Mouse (Mus musculus) limb, embryonic 10.5 days (tissue): Measurements from ENCODE around the gene B130006D01Rik. TPM values are rescaled to one million over a fixed set of nuclear protein-coding genes. Genes with fewer than 3 reads are reported as not detected.
A peak's percentile ranks its signal among the peaks of the same experiment; 100 is the strongest.

ENCODE experiments used
- DNase-seq: peaks from one replicate; pipeline ENCODE4 v3.0.0-alpha.2; 2017; ENCODE audit warnings: low spot score
- H3K27ac ChIP-seq: fragments of 300-500 bp; sonication (generic); 2 replicates; pipeline ENCODE4 v1.5.1; 2016; ENCODE audit warnings: mild to moderate bottlenecking
- H3K27me3 ChIP-seq: fragments of 300-500 bp; sonication (generic); 2 replicates; pipeline ENCODE4 v1.6.1; 2016; ENCODE audit warnings: low read depth, mild to moderate bottlenecking; ENCODE audit not compliant: poor library complexity, severe bottlenecking
- H3K36me3 ChIP-seq: fragments of 300-500 bp; sonication (generic); 2 replicates; pipeline ENCODE4 v1.6.1; 2016; ENCODE audit warnings: mild to moderate bottlenecking, moderate library complexity
- H3K4me1 ChIP-seq: fragments of 300-500 bp; sonication (generic); 2 replicates; pipeline ENCODE4 v1.6.1; 2016
- H3K4me3 ChIP-seq: fragments of 300-500 bp; sonication (generic); 2 replicates; pipeline ENCODE4 v1.5.1; 2016; ENCODE audit warnings: mild to moderate bottlenecking, moderate library complexity
- H3K9me3 ChIP-seq: fragments of 300-500 bp; sonication (generic); replicated peaks from 2 replicates; pipeline ENCODE4 v1.6.1; 2016; ENCODE audit warnings: mild to moderate bottlenecking
- WGBS: fragments of 180-500 bp; shearing (Covaris S2); methylation state at CpG from one replicate; pipeline ENCODE4 v1.1.7; 2016; 5-methylcytosine and 5-hydroxymethylcytosine counted together
- polyA plus RNA-seq: library from polyadenylated mRNA; unstranded; fragments of >200 nt; fragmentation: Nextera tagmentation; extraction: Ambion mirVana; gene quantifications from 2 replicates; pipeline ENCODE4 v1.2.1, GENCODE M21; 2016

B130006D01Rik gene
- polyA plus RNA-seq, 1 experiment from 2014 or later, result 2.3 TPM

- DNase-seq, result no peak
- 96% methylated on average over 4 of the region's 4 CpGs for WGBS
- Histone ChIP-seq H3K27me3 (no peaks in the 10 kb centered on the region), H3K4me1 (no peaks in the 10 kb centered on the region), H3K4me3 (no peak overlapping the region), H3K27ac (no peak overlapping the region), H3K9me3 (no peaks in the 10 kb centered on the region), H3K36me3 (peaks cover 53% of the 10 kb centered on the region)
These were observed 39.6 kb downstream of the B130006D01Rik start for GRCm38 (mm10) chr11:95762996-95763395.

- H3K4me1 ChIP-seq, result no peaks in the 10 kb centered on the region
- DNase-seq, result no peak
- no peak overlapping the region for H3K4me3 ChIP-seq
- no peak overlapping the region for H3K27ac ChIP-seq
- no peaks in the 10 kb centered on the region for H3K27me3 ChIP-seq
- H3K9me3 ChIP-seq, result no peaks in the 10 kb centered on the region
- 80% methylated on average over 8 of the region's 8 CpGs for WGBS
- peaks cover 56% of the 10 kb centered on the region for H3K36me3 ChIP-seq
These were observed 41.4 kb downstream of the B130006D01Rik start for GRCm38 (mm10) chr11:95764806-95765205.

- Histone ChIP-seq H3K4me1 (no peaks in the 10 kb centered on the region), H3K9me3 (no peaks in the 10 kb centered on the region), H3K36me3 (peaks cover 57% of the 10 kb centered on the region), H3K27ac (no peak overlapping the region), H3K4me3 (no peak overlapping the region), H3K27me3 (no peaks in the 10 kb centered on the region)
- WGBS, result 90% methylated on average over 10 of the region's 10 CpGs
- DNase-seq, result no peak
These were observed 41.9 kb downstream of the B130006D01Rik start for GRCm38 (mm10) chr11:95765334-95765733.

- Histone ChIP-seq H3K27me3 (no peaks in the 10 kb centered on the region), H3K4me3 (no peak overlapping the region), H3K4me1 (peaks cover 9% of the 10 kb centered on the region), H3K27ac (no peak overlapping the region), H3K36me3 (peaks cover 51% of the 10 kb centered on the region), H3K9me3 (no peaks in the 10 kb centered on the region)
- 90% methylated on average over 6 of the region's 6 CpGs for WGBS
- DNase-seq, result no peak
These were observed 44.9 kb downstream of the B130006D01Rik start for GRCm38 (mm10) chr11:95768244-95768643.

- WGBS, result 90% methylated on average over 10 of the region's 10 CpGs
- H3K36me3 ChIP-seq, result peaks cover 47% of the 10 kb centered on the region
These were observed 45.8 kb downstream of the B130006D01Rik start for GRCm38 (mm10) chr11:95769208-95769607.

GRCm38 (mm10) chr11:95770720-95771364 lies 47.5 kb downstream of the B130006D01Rik start:
- H3K4me3 ChIP-seq, result no peak overlapping the region
- H3K4me1 ChIP-seq, result peaks cover 9% of the 10 kb centered on the region
- H3K9me3 ChIP-seq, result no peaks in the 10 kb centered on the region
- H3K36me3 ChIP-seq, result peaks cover 41% of the 10 kb centered on the region
- peak overlapping the region; percentile 43; the same call in 1 of the 2 replicates for H3K27ac ChIP-seq
- WGBS, result 72% methylated on average over 9 of the region's 9 CpGs
- DNase-seq, result no peak
- no peaks in the 10 kb centered on the region for H3K27me3 ChIP-seq

More at GRCm38 (mm10) chr11:95769208-95769607, 45.8 kb downstream of the B130006D01Rik start:
- no peaks in the 10 kb centered on the region for H3K27me3 ChIP-seq
- peaks cover 9% of the 10 kb centered on the region for H3K4me1 ChIP-seq
- no peaks in the 10 kb centered on the region for H3K9me3 ChIP-seq
- H3K4me3 ChIP-seq, result no peak overlapping the region
- H3K27ac ChIP-seq, result no peak overlapping the region
- no peak for DNase-seq

GRCm38 (mm10) chr11:95771665-95772064 lies 48.3 kb downstream of the B130006D01Rik start:
- no peaks in the 10 kb centered on the region for H3K9me3 ChIP-seq
- peaks cover 9% of the 10 kb centered on the region for H3K4me1 ChIP-seq
- WGBS, result 84% methylated on average over 8 of the region's 8 CpGs
- H3K36me3 ChIP-seq, result peaks cover 39% of the 10 kb centered on the region
- DNase-seq, result no peak
- no peaks in the 10 kb centered on the region for H3K27me3 ChIP-seq
- peak overlapping the region; percentile 43; the same call in 1 of the 2 replicates for H3K27ac ChIP-seq
- no peak overlapping the region for H3K4me3 ChIP-seq

GRCm38 (mm10) chr11:95773264-95773663 lies 49.9 kb downstream of the B130006D01Rik start:
- H3K27me3 ChIP-seq, result no peaks in the 10 kb centered on the region
- no peak for DNase-seq
- peaks cover 35% of the 10 kb centered on the region for H3K36me3 ChIP-seq
- peaks cover 9% of the 10 kb centered on the region for H3K4me1 ChIP-seq
- no peak overlapping the region for H3K27ac ChIP-seq
- WGBS, result 78% methylated on average over 3 of the region's 3 CpGs
- no peak overlapping the region for H3K4me3 ChIP-seq
- H3K9me3 ChIP-seq, result no peaks in the 10 kb centered on the region

Other genes with a start within 250 kb of the B130006D01Rik start
- gene Nxph3, start 209.0 kb upstream of the B130006D01Rik start, polyA plus RNA-seq, result 0.38 and 0.66 TPM in 2 replicates
- gene Ngfr, start 135.9 kb upstream of the B130006D01Rik start, polyA plus RNA-seq, result 9.7 and 16.3 TPM in 2 replicates
- 293 and 361 TPM in 2 replicates for gene Phb, start 56.6 kb upstream of the B130006D01Rik start, polyA plus RNA-seq
- gene Zfp652, start 10.9 kb upstream of the B130006D01Rik start, polyA plus RNA-seq, result 18.0 and 21.5 TPM in 2 replicates
- gene Phospho1, start 100.9 kb downstream of the B130006D01Rik start, polyA plus RNA-seq, result not detected in 2 replicates
- 8.9 and 9.3 TPM in 2 replicates for gene Gngt2, start 113.6 kb downstream of the B130006D01Rik start, polyA plus RNA-seq
- gene Abi3, start 118.9 kb downstream of the B130006D01Rik start, polyA plus RNA-seq, result 4.0 and 4.4 TPM in 2 replicates
- gene B4galnt2, start 191.3 kb downstream of the B130006D01Rik start, polyA plus RNA-seq, result 0.10 TPM in 1 of 2 replicates, not detected in the other